In the genomic region with DNA sequence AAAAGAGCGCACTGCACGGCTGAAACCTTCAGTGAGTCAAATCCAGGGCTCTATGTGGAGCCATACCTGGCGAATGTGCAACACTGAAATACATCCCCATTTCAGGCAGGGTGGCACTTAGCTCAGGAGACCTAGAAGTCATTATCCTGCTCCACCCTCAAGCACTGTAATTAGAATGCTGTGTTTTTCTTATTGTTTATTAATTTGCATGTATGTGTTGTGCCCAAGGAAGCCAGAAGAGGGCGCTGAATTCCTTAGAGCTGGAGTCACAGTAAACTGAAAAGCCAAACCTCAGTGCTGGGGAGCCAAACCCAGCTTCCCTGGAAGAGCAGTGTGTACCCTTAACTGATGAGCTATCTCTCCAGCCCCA, we compare ENCODE assay signal across 8 mouse cellular contexts. TPM values are rescaled to one million over a fixed set of nuclear protein-coding genes. Genes with fewer than 3 reads are reported as not detected.
DNase-seq lines count a peak whose midpoint lies in the region; ATAC-seq lines count a peak whose summit lies in the region.

No protein-coding gene starts in this region.

- no peak overlapping the region for H3K27ac ChIP-seq in heart, embryonic 12.5 days (ENCODE audit: poor library complexity, severe bottlenecking)
- peak overlapping the region; percentile 70 for H3K27ac ChIP-seq in liver, embryonic 11.5 days (ENCODE audit: low read depth, low read length)
- no peak overlapping the region for H3K27ac ChIP-seq in stomach, embryonic 16.5 days (ENCODE audit: low read length)

- H3K9ac ChIP-seq in heart, embryonic 12.5 days: peak overlapping the region; percentile 35; the same call in 1 of the 2 replicates
- H3K9ac ChIP-seq in liver, embryonic 11.5 days (ENCODE audit: low read depth, low read length): peak overlapping the region; percentile 56
- peak overlapping the region; percentile 47 for H3K9ac ChIP-seq in stomach, embryonic 16.5 days (ENCODE audit: low read length)

- no peaks in the 10 kb centered on the region for H3K27me3 ChIP-seq in heart, embryonic 12.5 days (replicated peaks)
- no peaks in the 10 kb centered on the region for H3K27me3 ChIP-seq in liver, embryonic 11.5 days (replicated peaks; ENCODE audit: control insufficient read depth, insufficient read depth, low read length)
- no peaks in the 10 kb centered on the region for H3K27me3 ChIP-seq in stomach, embryonic 16.5 days (ENCODE audit: control insufficient read depth, insufficient read depth, low read length)

- H3K4me1 ChIP-seq in heart, embryonic 12.5 days (replicated peaks): peaks cover 16% of the 10 kb centered on the region
- peaks cover 47% of the 10 kb centered on the region for H3K4me1 ChIP-seq in liver, embryonic 11.5 days (replicated peaks; ENCODE audit: control insufficient read depth, insufficient read depth, low read length)
- peaks cover 11% of the 10 kb centered on the region for H3K4me1 ChIP-seq in stomach, embryonic 16.5 days (ENCODE audit: control insufficient read depth, insufficient read depth, low read length)

- H3K9me3 ChIP-seq in heart, embryonic 12.5 days (replicated peaks): no peaks in the 10 kb centered on the region
- no peaks in the 10 kb centered on the region for H3K9me3 ChIP-seq in liver, embryonic 11.5 days (ENCODE audit: control insufficient read depth, low read length)
- no peaks in the 10 kb centered on the region for H3K9me3 ChIP-seq in stomach, embryonic 16.5 days (replicated peaks; ENCODE audit: control insufficient read depth, low read length)

- H3K4me3 ChIP-seq in heart, embryonic 12.5 days: peak overlapping the region; percentile 35
- peak overlapping the region; percentile 30 for H3K4me3 ChIP-seq in liver, embryonic 11.5 days (ENCODE audit: low read depth, low read length)
- H3K4me3 ChIP-seq in stomach, embryonic 16.5 days (replicated peaks; ENCODE audit: low read length): peak overlapping the region; percentile 22

- peak overlapping the region; percentile 73 for H3K4me2 ChIP-seq in heart, embryonic 12.5 days
- peak overlapping the region; percentile 69 for H3K4me2 ChIP-seq in liver, embryonic 11.5 days
- peak overlapping the region; percentile 48 for H3K4me2 ChIP-seq in stomach, embryonic 16.5 days (ENCODE audit: low read depth, low read length)

- H3K36me3 ChIP-seq in heart, embryonic 12.5 days: peaks cover 11% of the 10 kb centered on the region
- 0 out of 2 replicates have a peak, but pooled peaks cover 2% of the 10 kb centered on the region for H3K36me3 ChIP-seq in liver, embryonic 11.5 days (ENCODE audit: control insufficient read depth, insufficient read depth, low read length)
- H3K36me3 ChIP-seq in stomach, embryonic 16.5 days (ENCODE audit: control insufficient read depth, insufficient read depth, low read length): no peaks in the 10 kb centered on the region

- WGBS in heart, embryonic 12.5 days: 15% methylated on average over 4 of the region's 4 CpGs
- WGBS in liver, embryonic 11.5 days: 13% methylated on average over 4 of the region's 4 CpGs
- WGBS in stomach, embryonic 16.5 days: 15% methylated on average over 4 of the region's 4 CpGs

- DNase-seq in 3T3-L1 (ENCODE audit: low read depth, low spot score): peak; percentile 83
- DNase-seq in adrenal gland, adult 2 months: peak; percentile 62
- DNase-seq in embryo, embryonic 9.5 days (ENCODE audit: extremely low spot score): peak; percentile 67
- DNase-seq in kidney, postnatal 10 days: peak; percentile 81
- no peak for DNase-seq in liver, embryonic 11.5 days (ENCODE audit: low spot score)
- peak; percentile 67 to 78 for DNase-seq in natural killer cell, adult 2 months (ENCODE audit: low spot score in 2 of 2)

- ATAC-seq in heart, embryonic 12.5 days (ENCODE audit: insufficient number of reproducible peaks, low FRiP score): no peak
- no peak for ATAC-seq in liver, embryonic 11.5 days (replicated peaks; ENCODE audit: low FRiP score)
- ATAC-seq in stomach, embryonic 16.5 days (ENCODE audit: insufficient read depth, low FRiP score): no peak

RNA-seq across cellular contexts. Expression of a gene that starts 2.5 kb away (rescaled TPM):
- total RNA-seq in adrenal gland, adult 2 months (2021): 100 to 1,000 TPM; 127 to 147 TPM
- 82.2 and 108 TPM in 2 replicates for polyA plus RNA-seq in adrenal gland, adult 2 months (2012; rRNA removed)
- polyA plus RNA-seq in heart, embryonic 12.5 days (2016; fragmentation: Nextera tagmentation; extraction: Ambion mirVana): 52.2 and 52.4 TPM in 2 replicates
- polyA plus RNA-seq in liver, embryonic 11.5 days (2014; fragmentation: Nextera tagmentation; extraction: Ambion mirVana): 51.2 and 54.7 TPM in 2 replicates
- polyA plus RNA-seq in stomach, embryonic 16.5 days (2015; fragmentation: Nextera tagmentation; extraction: Ambion mirVana): 114 and 128 TPM in 2 replicates

RNA-seq across cellular contexts. Expression of a gene that starts 41.6 kb away (rescaled TPM):
- 10 to 100 TPM in 1 of 2 experiments, 1 to 10 TPM in 1; 8.3 to 11.6 TPM for total RNA-seq in adrenal gland, adult 2 months (2021)
- polyA plus RNA-seq in adrenal gland, adult 2 months (2012; rRNA removed): 17.8 and 19.1 TPM in 2 replicates
- polyA plus RNA-seq in heart, embryonic 12.5 days (2016; fragmentation: Nextera tagmentation; extraction: Ambion mirVana): 1.9 and 2.4 TPM in 2 replicates
- 21.6 and 26.3 TPM in 2 replicates for polyA plus RNA-seq in liver, embryonic 11.5 days (2014; fragmentation: Nextera tagmentation; extraction: Ambion mirVana)
- polyA plus RNA-seq in stomach, embryonic 16.5 days (2015; fragmentation: Nextera tagmentation; extraction: Ambion mirVana): 29.3 and 34.3 TPM in 2 replicates

RNA-seq across cellular contexts. Expression of a gene that starts 48.3 kb away (rescaled TPM):
- 1 to 10 TPM; 2.2 to 3.8 TPM for total RNA-seq in adrenal gland, adult 2 months (2021)
- 8.7 and 9.8 TPM in 2 replicates for polyA plus RNA-seq in adrenal gland, adult 2 months (2012; rRNA removed)
- polyA plus RNA-seq in heart, embryonic 12.5 days (2016; fragmentation: Nextera tagmentation; extraction: Ambion mirVana): 0.03 TPM in 1 of 2 replicates, not detected in the other
- 2.2 and 2.3 TPM in 2 replicates for polyA plus RNA-seq in liver, embryonic 11.5 days (2014; fragmentation: Nextera tagmentation; extraction: Ambion mirVana)
- polyA plus RNA-seq in stomach, embryonic 16.5 days (2015; fragmentation: Nextera tagmentation; extraction: Ambion mirVana): 0.09 and 0.62 TPM in 2 replicates

RNA-seq across cellular contexts. Expression of a gene that starts 53.4 kb away (rescaled TPM):
- total RNA-seq in adrenal gland, adult 2 months (2021): 100 to 1,000 TPM; 115 to 129 TPM
- 53.3 and 62.3 TPM in 2 replicates for polyA plus RNA-seq in adrenal gland, adult 2 months (2012; rRNA removed)
- 119 and 124 TPM in 2 replicates for polyA plus RNA-seq in heart, embryonic 12.5 days (2016; fragmentation: Nextera tagmentation; extraction: Ambion mirVana)
- polyA plus RNA-seq in liver, embryonic 11.5 days (2014; fragmentation: Nextera tagmentation; extraction: Ambion mirVana): 112 and 121 TPM in 2 replicates
- polyA plus RNA-seq in stomach, embryonic 16.5 days (2015; fragmentation: Nextera tagmentation; extraction: Ambion mirVana): 158 and 177 TPM in 2 replicates

RNA-seq across cellular contexts. Expression of a gene that starts 57.0 kb away (rescaled TPM):
- under 1 TPM; 0.35 to 0.58 TPM for total RNA-seq in adrenal gland, adult 2 months (2021)
- 1.1 and 2.4 TPM in 2 replicates for polyA plus RNA-seq in adrenal gland, adult 2 months (2012; rRNA removed)
- polyA plus RNA-seq in heart, embryonic 12.5 days (2016; fragmentation: Nextera tagmentation; extraction: Ambion mirVana): 20.2 and 21.0 TPM in 2 replicates
- 3.6 and 5.2 TPM in 2 replicates for polyA plus RNA-seq in liver, embryonic 11.5 days (2014; fragmentation: Nextera tagmentation; extraction: Ambion mirVana)
- 1.2 and 1.4 TPM in 2 replicates for polyA plus RNA-seq in stomach, embryonic 16.5 days (2015; fragmentation: Nextera tagmentation; extraction: Ambion mirVana)
